Mouse (Mus musculus) heart, adult 11 months (tissue): ENCODE data around the gene Alyref.

Source experiments
- DNase-seq: peaks from one replicate; pipeline ENCODE4 v3.0.0; 2022

The Alyref gene

DNA sequence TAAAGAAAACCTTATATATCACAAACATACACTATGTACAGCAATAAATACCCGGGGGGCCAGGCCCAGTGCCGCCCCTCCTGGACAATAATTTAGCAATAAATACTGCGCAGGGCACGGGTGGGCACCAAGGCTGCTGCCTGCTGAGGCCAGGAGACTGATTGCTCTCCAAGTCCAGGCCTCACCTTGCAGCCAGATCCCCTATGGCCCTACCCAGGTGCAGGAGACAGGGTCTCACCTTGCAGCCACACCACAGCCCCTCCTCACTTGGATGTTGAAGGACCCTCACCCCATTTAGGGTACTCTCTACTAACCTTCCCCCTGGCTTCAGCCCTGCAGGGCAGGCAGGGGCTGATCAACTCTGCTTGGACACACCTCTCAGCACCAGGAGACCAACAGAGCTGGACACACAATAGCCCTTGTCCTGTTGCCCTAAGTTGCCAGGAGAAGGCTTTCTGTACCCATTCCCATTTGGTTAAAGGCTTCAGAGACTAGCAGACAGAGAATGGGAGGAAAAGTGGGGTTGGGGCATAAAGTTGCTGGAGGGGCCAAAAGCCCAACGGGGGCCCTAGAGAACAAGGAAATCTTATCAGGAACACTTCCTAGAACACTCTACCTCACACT is 27.1 kb upstream of the Alyref start, which contains the start of gene Sirt7:
Gene Sirt7, minus strand, starts transcription at position 89 of the 624 bp plus-strand sequence.
- peak; percentile 94 for DNase-seq

DNA sequence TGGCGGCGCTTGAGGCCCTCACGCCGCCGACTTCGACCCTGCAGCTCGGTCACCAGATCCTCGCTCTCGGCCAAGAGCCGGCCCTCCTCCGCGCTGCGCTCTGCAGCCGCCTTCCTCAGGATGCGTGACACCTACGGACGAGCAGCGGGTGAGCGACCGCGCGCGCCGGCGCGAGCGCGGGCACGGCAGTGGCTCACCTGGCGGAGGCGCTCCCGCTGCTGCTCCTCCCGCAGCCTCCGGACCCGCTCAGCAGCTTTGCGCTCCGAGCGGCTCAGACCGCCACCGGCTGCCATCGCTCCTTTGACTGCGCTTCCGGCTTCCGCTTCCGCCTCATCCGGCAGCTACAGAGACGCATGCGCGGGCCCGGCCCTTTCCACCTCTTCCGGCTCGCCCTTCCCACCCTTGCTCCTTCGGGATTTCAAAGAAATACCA is 26.5 kb upstream of the Alyref start:
- DNase-seq = peak; percentile 99

DNA sequence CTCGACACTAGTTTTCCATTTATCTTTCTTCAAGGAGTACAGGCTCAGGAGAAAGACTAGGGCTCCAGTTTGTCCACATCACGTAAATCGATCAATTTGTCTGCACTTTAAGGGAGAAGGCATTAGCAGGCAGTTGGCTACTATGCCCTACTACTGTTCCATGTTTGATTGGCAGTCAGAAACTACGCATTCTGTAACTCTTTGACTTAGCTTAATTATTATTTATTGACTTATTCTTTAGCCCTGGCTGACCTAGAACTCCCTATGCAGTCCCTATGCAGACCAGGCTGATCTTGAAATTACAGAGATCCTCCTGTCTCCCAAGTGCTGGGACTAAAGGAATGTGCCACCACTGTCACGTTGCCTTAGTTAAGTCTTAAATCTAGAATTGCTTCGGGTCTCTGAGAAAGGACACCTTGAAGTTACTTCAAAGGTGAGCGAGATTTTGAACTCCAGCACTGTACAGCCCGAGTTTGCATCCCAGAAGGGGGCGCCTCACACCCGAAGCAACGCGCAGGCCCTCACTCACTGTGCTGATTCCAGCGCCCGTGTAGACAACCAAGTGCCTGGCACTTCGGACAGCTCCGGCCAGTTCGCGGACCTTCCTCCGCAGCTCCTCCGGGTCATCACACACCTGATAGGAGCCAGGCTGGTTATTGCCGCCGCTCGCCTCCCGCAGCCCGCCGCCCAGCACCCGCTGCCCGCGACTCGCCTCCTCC is 26.0 kb upstream of the Alyref start:
- DNase-seq = no peak

DNA sequence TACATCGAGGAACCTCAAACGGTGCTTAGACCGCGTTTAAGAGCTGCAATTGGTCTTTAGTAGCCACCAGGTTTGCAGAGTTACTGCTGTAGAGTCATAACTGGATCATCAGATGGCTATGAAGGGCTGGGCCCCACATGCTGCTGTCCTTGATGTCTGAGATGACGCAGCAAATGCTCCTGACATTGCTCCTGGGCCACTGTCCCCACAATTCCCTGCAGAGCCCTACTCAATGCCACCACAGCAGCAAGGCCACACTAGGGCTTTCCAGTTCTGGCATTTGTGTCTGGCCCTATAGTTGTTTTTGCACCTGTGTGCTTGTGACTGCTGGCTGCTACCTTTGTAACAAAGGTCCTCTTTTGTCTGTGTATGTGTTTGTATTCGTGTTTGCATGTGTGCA is 24.6 kb upstream of the Alyref start:
- DNase-seq = no peak

DNA sequence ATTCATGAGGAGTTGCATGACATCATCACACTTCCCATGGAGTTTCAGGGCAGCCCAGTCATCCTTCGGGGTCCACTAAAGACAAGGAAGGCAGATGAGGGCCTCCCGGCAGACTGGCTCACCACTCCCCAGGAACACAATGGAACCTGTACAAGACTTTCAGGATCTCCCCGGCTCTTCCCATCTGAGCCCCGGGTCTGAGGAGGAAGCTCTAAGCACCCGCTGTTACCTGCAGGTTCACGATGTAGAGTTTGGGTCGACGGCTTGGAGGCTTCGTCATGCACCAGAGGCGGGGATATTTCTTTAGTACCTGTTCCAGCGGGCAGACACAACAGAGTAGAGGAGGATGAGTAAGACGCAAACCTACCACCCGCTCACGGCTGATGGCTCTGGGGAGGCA is 22.0 kb upstream of the Alyref start:
- DNase-seq = peak; percentile 90

- DNase-seq = peak; percentile 93
Measured at GRCm38 (mm10) chr11:120618619-120619535, 20.7 kb upstream of the Alyref start.

DNA sequence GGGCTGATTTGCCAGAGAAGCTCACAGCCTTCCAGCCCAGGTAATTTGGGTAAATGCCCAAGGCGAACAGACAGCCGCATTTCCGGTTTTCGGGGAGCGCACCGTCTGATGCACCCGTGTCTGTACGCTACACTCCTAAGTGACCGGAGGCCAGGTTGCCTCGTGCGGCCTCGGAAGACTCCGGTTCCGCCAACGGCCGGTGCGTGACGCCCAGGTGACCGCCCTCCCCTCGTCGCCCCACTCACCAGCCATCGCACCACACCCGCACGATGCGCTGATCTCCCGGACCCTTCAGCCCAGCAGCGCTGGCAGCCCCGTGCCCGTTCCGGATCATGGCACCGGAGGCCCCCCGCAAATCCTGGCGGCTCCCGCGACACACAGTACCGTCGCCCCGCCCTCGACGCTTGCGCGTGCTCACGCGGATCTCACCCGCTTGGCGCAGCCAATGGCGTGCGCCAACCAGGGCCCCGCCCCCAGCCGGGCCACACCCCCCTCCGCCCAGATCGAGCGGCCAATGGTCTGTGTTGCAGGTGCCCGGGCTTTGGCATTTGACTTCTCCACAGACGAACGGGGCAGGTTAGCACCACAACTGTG is 19.5 kb upstream of the Alyref start, which contains the start of gene Pcyt2:
Gene Pcyt2, minus strand, starts transcription at position 418 of the 594 bp plus-strand sequence.
- DNase-seq = peak; percentile 99

DNA sequence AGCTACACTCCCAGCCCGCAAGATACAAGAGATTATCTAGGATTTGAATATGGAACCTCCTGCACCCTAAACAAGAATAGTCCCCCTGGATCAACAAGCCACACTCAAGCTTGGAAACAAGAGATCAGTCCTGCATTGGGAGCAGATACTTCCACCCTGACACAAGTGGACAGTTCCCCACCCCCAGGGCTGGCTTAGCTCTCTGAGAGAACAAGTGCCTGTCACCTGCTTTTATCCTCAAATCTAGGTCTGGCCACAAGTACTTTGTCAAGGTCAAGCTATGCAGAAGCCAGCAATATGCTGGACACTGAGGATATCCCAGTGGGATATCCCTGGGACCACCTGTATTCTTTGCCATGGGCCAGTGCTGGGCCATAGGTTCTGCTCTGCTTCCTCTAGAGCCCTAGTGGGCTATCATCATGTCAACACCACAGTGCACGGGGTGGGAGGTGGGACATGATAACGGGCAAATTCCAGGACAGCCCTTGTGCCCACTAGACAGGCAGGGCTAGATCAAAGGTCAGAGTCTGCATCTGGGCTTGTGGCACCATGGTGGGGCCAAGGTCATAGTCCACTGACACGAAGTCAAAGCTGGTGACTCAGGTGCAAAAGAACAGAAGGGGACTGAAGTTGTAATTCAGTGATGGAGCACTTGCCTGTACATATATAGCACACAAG is 18.6 kb upstream of the Alyref start:
- peak; percentile 93 for DNase-seq

DNA sequence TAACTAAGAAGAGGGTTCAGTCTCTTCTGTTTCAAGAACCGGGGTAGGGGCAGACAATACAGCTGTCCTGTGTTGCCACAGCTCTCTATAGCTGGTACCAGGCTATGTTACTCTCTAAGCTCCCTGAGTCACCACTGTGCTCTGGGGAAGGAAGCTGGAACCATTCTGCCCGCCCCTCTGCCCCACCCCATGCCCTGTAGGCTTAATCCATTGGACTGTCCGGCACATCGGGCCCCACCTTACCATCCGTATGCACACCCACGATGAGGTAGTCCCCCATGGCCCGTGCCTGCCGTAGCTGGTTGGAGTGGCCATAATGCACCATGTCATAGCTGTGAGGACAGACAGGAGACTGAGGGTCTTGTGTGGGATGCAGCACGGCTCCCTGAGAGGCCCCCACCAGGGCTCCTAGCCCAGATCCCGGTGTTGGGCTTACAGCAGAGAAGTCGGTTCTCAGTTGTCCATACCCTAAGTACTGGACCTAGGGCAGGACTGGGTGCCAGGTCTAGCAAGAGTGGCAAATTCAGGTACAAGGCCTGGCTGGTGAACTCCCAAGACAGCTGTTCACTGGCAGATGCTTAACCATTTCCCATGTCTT is 17.5 kb upstream of the Alyref start:
- peak; percentile 92 for DNase-seq

GRCm38 (mm10) chr11:120615167-120615566 is 17.0 kb upstream of the Alyref start:
- peak; percentile 91 for DNase-seq

DNA sequence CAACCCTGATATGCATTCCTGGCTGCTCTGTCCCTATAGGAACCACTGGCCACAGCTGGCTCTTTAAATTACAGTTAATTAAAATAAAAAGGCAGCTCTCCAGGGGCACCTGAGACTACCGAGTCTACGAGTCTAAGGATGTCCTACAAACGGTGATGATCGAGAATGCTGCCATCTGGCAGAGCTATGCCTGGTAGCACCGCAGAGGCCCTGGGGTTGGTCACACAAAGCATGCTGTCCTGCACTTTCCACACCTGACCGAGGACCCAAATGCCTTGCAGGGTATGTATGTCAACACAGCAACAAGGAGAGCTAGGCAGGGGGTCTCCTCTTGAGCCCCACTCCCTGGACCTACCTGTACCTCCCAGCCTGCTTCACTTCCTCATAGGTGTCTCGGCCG is 15.8 kb upstream of the Alyref start:
- peak; percentile 91 for DNase-seq

GRCm38 (mm10) chr11:120613481-120613972 is 15.4 kb upstream of the Alyref start:
- peak; percentile 89 for DNase-seq

GRCm38 (mm10) chr11:120612763-120613162 is 14.6 kb upstream of the Alyref start:
- DNase-seq = peak; percentile 97

- peak; percentile 90 for DNase-seq
Measured at GRCm38 (mm10) chr11:120610477-120611046, 12.4 kb upstream of the Alyref start.

- DNase-seq = no peak
Measured at GRCm38 (mm10) chr11:120609250-120609649, 11.1 kb upstream of the Alyref start.

DNA sequence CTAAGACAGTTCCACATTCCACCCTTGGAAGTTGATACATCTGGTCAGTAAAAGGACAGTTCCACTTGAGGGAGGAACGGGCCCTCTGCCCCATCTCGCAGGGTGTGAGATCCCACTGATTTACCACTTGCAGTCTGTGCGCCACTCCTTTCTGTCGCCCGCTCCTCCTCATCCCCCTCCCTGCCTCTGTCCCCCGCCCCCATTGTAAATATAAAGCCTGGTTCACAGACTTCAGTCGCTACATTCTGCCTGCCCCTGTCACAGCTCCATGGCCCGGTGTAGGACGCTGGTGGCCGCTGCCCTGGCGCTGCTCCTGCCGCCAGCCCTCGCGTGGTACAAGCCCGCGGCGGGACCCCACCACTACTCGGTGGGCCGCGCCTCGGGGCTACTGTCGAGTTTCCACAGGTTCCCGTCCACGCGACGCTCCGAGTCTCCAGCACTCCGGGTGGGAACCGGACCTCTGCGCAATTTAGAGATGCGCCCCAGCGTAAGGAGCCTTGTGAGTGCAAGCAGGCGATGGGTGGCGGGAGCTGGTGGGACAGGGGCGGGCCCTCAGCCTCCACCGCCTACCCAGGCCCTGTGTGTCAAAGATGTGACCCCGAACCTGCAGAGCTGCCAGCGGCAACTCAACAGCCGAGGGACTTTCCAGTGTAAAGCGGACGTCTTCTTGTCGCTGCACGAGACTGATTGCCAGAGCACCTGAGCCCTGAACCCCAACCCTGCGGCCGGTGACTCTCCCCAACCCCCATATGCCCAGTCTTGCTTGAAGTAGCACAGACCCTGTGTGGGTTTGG is 10.3 kb upstream of the Alyref start, which contains the start of gene Npb:
Gene Npb, plus strand, starts transcription at position 237 of the 794 bp plus-strand sequence.
- no peak for DNase-seq

GRCm38 (mm10) chr11:120606764-120607163 is 8.6 kb upstream of the Alyref start:
- DNase-seq = no peak

GRCm38 (mm10) chr11:120605667-120606066 is 7.5 kb upstream of the Alyref start:
- no peak for DNase-seq

DNA sequence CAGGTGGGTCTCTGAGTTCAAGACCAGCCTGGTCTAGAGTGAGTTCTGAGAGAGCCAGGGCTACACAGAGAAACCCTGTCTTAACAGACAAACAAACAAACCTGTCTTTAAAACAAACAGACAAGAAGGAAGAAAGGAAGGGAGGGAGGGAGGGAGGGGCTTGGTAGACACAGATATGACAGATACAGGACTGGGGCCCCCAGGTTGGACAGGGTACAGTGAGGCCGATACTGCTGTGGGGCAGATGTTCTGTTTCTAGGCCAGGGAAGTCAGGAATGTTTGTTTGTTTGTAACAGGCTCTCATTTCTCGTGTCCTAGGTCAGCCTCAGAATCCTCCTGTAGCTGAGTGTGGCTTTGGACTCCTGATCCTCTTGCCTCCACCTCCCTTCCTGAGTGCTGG is 5.4 kb upstream of the Alyref start:
- no peak for DNase-seq

- no peak for DNase-seq
Measured at GRCm38 (mm10) chr11:120600716-120601115, 2.6 kb upstream of the Alyref start.
